Mouse (Mus musculus) left cerebral cortex, adult 9 months (tissue): ENCODE measurements around the gene Nrarp.

ENCODE experiments used
- DNase-seq, 2 experiments: peaks; one replicate each; pipeline ENCODE4 v3.0.0; 2022; ENCODE audit warnings: low spot score in 2 of 2

Nrarp gene

GRCm38 (mm10) chr2:25227406-25227805 lies 46.8 kb downstream of the Nrarp start:
- no peak for DNase-seq

- peak in 1 of 2 experiments; percentile 91 for DNase-seq
Measured at GRCm38 (mm10) chr2:25228431-25228889, 47.9 kb downstream of the Nrarp start.

- DNase-seq = no peak
Measured at GRCm38 (mm10) chr2:25228995-25229530, 48.5 kb downstream of the Nrarp start.

GRCm38 (mm10) chr2:25229582-25229981 lies 49.0 kb downstream of the Nrarp start:
- DNase-seq = no peak

DNA sequence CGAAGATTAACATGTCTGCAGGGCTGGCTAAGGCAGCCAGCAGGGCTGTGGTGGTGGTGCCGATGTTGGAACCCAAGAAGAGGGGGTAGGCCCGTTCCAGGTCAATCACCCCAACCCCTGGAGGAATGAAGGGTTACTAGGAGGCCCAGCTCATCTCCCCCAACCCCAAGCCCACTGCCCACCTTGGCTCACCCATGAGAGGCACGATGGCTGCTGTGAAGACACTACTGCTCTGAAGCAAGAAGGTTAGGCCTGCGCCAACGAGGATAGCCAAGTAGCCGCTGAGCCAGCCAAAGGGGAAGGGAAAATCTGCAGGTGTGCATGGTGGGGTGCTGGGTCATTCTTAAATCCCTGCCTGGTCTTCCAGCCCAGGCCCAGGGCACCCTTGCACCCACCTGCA lies 50.0 kb downstream of the Nrarp start:
- no peak for DNase-seq

GRCm38 (mm10) chr2:25231038-25231437 lies 50.5 kb downstream of the Nrarp start:
- DNase-seq = no peak
